Mouse (Mus musculus) MN1 (cell line): Measurements from ENCODE around the gene Ccdc126.

ENCODE experiments used
- DNase-seq: peaks from one replicate; pipeline ENCODE4 v3.0.0-alpha.2; 2016; ENCODE audit warnings: low spot score

Ccdc126 gene

GRCm38 (mm10) chr6:49343737-49344469, 24.8 kb downstream of the Ccdc126 start:
- DNase-seq, result no peak

GRCm38 (mm10) chr6:49349826-49350225, 30.8 kb downstream of the Ccdc126 start:
- no peak for DNase-seq

GRCm38 (mm10) chr6:49354613-49355012, 35.5 kb downstream of the Ccdc126 start:
- no peak for DNase-seq

GRCm38 (mm10) chr6:49355171-49355570, 36.1 kb downstream of the Ccdc126 start:
- no peak for DNase-seq

GRCm38 (mm10) chr6:49360420-49360819, 41.3 kb downstream of the Ccdc126 start:
- no peak for DNase-seq

- DNase-seq, result peak; percentile 72
Measured at GRCm38 (mm10) chr6:49367159-49368054, 48.3 kb downstream of the Ccdc126 start, which contains the start of gene Fam221a. TSS of gene Fam221a (plus strand) at chr6:49367739.

- no peak for DNase-seq
Measured at GRCm38 (mm10) chr6:49368212-49368611, 49.1 kb downstream of the Ccdc126 start.

- no peak for DNase-seq
Measured at GRCm38 (mm10) chr6:49372705-49373104, 53.6 kb downstream of the Ccdc126 start.

- no peak for DNase-seq
Measured at GRCm38 (mm10) chr6:49373943-49374342, 54.9 kb downstream of the Ccdc126 start.

GRCm38 (mm10) chr6:49378328-49378727, 59.3 kb downstream of the Ccdc126 start:
- no peak for DNase-seq
